Mouse (Mus musculus) lung, adult 2 months (tissue): ENCODE data around the gene Lyve1.

Experiments used
- CTCF ChIP-seq: fragments of 200-500 bp; IDR thresholded peaks from 2 replicates; pipeline ENCODE4 v1.5.1; 2011; ENCODE audit warnings: mild to moderate bottlenecking, low read length, control low read depth; ENCODE audit not compliant: insufficient read depth
- POLR2A ChIP-seq: fragments of 200-500 bp; IDR thresholded peaks from 2 replicates; pipeline ENCODE4 v1.6.1; 2011; ENCODE audit warnings: low read depth, mild to moderate bottlenecking, control low read depth, low read length, borderline replicate concordance; ENCODE audit errors: extremely low read depth

- no peak for TF ChIP-seq CTCF
- TF ChIP-seq POLR2A, result no peak
These were observed 2.9 kb downstream of the Lyve1 start for GRCm38 (mm10) chr7:110860129-110860528.
